Mouse (Mus musculus) activated CD4-positive, CD25-positive, alpha-beta regulatory T cell, adult 4 months (primary cell): Measurements from ENCODE around the gene Col4a1. TPM values are rescaled to one million over a fixed set of nuclear protein-coding genes. Genes with fewer than 3 reads are reported as not detected.

Source experiments
- ATAC-seq: one replicate; pipeline ENCODE4 v1.8.0; 2017
- polyA plus RNA-seq, 2 experiments: library from polyadenylated mRNA; unstranded; fragments of 100-300 nt; shearing (Covaris generic); gene quantifications; one replicate each; pipeline ENCODE4 v1.2.1; 2017

The Col4a1 gene
- polyA plus RNA-seq: not detected

DNA sequence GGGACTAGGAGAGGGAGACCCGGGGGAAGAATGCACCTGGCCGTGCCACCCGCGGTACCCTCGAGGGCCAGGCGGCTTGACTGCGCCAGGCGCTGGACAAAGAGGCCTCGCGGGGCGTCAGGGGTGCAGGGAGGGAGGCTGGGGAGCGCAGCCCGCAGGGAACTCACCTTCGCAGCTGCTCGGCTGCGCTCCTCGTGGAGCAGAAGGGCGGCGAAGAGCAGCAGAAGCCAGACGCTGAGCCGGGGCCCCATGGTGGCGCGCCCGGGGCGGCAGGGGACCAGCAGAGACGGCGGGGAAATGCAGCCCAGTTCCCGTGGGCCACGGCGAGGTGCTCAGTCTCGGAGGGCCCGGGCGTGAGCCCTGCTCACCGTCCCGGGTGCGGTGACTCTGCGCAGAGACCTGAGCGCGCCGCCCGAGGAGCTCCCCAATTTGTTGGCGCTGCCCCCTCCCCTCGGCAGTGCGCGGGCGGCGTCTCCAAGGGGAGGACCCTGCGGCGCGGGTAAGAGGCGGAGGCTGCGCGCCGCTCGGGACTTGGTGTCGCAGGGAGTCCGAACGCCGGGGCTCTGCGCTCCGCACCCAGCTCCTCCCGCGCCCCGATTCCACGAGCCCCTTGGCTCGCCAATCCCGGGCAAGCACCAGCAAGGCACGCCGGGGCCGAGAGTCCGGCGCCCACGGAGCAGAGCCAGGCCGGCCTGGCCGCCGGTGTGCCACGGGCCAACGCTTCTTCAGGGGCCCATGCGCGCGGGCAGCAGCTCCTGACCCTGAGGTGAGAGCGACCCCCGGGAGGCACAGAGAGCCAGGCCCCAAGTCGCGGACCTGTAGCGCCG is at the start of gene Col4a1, which contains the start of gene Col4a2:
Gene Col4a1, minus strand, starts transcription at position 478 of the 827 bp plus-strand sequence.
Gene Col4a2, plus strand, starts transcription at position 457 of the 827 bp plus-strand sequence.
- ATAC-seq: no peak

DNA sequence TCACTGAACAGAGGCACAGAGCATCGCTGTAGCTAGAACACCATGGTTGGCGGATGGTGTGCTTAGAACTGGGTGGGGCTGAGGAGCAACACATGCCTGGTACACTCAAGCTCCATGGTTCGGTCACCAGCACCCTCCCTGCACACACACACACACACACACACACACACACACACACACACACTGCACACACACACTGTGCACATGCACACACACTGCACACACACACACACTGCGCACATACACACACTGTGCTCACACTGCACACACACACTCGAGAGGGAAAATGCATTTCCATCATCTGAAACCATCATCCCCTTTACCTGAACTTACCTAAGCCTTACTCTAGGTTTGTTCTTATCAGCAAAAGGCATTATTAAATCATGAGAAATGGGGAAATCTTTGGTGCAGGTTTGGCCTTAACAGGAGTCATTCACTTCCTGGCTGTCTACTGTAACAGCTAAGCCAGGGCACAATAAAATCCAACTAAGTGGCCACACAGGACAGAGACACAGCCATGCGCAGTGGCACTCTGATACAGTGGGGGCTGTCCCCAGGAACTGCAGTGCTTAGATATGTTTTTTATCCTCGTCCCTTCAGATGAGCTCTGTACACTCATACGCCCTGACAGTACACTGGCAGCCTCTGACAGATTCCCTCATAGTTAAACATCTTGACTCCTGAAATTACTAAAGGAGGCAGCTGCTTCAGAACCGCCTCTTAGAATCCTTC is 49.1 kb upstream of the Col4a1 start:
- no peak for ATAC-seq

DNA sequence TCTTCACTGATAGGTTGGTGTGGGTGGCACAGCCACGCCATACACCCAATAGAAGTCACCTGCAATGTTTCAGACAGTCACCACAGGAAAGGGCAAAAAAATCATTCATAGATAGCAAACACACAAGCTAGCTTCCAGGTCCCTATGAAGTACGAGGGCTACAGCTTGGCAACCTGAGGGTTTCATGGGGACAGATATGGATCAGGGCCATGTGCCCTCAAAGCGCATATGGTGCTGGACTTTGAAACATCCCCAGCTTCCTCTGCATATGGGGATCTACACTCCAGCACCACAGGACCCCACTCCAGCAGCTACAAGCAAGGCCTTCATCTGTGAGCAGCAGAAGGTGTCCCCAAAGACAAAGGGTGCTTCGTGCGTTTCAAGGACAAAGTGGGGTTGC is 47.2 kb upstream of the Col4a1 start:
- no peak for ATAC-seq

DNA sequence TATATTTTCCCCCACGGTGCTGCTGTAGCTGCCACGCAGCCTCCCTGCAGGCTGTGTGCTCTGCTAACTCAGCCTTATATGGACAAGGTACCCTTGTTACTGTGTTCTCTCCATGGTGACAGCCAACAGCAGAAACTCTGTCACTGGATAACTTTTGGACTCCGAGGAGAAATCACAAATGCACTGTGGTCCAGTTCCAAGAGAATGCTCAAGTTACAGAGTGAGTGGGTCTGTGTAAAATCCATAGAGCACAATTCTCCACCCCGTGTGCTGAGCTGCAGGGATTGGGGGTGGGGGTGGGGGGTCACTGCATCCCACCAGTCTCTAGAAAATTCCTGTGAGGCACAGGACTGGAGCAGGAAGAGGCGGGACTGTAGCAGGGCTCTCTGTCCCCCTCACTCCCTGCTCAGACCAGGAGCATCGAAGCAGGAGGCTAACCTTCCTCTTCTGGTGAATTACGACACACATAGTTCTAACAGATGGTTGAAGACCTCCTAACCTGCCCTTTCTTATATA is 45.4 kb upstream of the Col4a1 start:
- ATAC-seq: no peak

DNA sequence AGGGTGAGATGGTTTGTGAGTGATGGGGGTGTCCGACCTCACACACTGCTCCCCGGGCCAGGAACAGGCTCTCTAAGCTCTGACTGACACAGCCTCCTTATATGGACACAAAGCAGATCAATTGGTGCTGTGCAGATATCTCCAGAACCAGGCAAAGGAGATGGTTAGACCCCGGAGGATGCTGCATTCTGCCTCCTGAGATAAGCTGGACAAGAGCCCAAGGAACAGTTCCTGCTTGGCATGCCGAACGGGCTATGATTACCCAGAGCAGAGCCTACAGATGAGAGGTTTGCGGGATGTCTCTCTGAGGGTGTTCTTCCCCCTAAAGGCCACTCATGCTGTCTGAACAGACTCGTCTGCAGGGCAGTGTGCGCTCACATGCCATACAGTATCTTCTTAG is 44.1 kb upstream of the Col4a1 start:
- no peak for ATAC-seq

DNA sequence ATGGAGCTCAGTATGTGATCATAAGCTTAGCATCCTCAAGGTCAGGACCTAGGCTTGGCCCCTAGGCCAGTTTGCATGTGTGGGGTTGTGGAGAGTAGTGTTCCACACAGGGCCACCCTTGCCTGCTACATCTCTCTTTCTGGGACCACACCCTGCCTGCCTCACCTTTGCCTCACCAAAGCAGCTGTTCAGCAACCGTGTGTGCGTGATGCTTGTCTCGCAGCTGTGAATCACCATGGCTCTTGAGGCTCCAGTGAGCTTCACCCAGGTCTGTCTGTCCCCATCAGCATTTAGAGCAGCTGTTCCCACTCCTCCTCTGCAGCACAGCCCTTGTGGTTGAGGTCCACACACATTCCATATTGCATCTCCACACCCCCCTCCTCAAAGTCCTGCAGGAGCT is 43.3 kb upstream of the Col4a1 start:
- no peak for ATAC-seq

DNA sequence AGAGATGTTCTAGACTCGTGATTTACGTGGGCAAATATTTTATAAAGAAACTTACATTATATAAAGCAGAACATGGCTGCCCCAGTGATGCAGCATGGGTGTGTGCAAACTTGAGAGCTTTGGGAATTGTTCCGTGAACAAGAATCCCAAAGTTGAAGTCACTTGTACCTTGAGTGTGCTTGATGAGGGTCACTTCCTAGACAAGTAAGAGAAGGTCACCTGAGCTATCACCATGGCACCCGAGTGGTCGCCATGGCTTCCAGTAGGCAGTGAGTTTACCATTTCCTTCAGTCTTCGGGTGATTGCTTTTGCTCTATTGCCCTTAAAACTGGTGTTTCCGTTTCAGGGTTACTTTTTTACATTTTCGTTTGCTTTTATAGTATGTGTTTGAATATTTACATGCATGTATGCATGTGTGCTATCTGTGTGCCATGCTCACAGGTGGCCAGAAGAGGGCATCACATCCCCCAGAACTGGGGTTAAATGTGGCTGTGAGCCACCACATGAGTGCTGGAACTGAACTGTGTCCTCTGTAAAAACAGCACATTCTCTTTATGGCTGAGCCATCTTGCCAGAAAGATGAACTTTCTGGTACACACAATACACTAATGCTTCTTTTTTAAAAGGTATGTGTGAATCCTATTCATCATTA is 42.3 kb upstream of the Col4a1 start:
- ATAC-seq: no peak

DNA sequence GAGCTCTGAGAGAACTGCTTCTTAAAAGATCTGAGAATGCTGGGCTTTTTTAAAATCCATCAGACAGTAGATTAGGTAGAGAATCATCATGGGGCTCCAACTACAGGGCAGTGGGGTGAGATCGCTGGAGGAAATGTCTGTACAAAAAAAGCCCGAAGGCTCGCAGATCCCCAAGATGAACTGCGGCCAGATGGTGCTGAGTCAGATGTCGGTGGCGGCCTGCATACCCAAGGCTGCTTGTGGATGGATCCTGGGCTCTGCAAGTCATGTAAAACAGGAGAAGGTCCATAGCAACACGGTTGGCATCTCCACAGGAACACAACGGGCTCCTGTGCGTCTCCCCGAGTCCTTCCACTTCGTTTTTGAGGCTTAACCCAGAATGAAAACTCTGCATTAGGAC is 39.9 kb upstream of the Col4a1 start:
- no peak for ATAC-seq

DNA sequence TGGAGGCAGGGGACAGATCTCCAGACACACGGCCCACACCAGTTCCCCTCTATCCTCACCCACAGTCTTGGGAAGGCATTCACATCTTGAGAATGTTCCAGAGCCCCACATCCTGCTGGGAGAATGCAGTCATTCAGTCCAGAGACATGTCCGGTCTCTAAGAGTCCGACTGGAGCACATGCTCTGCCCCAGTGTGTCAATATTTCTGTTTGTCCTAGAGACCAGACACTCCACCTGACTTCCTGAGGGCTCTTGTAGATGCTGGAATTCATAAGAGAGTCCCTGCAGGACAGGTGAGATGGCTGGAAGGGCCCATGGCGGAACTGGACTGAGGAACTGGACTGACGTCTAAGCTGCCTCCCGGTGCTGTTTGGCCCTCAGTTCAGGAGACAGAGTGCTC is 38.7 kb upstream of the Col4a1 start:
- ATAC-seq: no peak

DNA sequence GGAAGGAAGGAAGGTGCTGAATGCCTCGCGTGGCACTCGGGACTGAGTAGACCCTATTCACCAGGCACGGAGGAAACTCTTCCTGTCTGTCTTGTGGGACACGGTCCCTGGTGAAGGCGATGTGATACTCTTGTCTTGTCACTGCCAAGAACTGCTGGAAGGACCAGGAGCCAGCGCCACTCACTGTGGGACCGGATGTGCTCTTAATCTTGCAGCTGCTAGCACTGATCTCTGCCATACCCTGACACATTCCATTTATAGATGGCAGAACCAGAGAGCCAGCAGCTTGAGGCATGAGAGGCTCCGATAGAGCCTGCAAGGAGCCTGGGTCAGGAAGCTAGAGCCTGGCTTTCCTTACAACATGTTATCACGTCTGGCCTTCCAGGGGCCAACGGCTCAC is 36.0 kb upstream of the Col4a1 start:
- no peak for ATAC-seq

DNA sequence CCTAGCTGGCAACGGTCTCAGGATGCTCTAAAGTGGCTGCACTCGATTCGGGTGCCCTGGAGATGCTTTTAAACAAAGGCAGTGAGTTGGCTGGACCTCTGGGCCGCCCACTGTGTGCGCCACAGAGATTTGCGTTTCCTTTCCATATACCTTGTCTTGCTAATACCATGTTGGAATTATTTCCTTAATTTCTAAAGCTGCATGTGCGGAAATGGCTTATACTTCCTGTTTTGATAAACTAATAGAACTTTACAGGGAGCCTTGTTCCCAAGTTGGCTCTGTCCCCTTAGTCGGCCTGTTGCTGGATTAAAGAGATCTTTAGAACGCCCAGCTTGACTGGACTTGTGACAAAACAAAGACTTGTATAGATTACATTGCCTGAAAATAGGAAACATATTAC is 35.1 kb upstream of the Col4a1 start:
- ATAC-seq: no peak

DNA sequence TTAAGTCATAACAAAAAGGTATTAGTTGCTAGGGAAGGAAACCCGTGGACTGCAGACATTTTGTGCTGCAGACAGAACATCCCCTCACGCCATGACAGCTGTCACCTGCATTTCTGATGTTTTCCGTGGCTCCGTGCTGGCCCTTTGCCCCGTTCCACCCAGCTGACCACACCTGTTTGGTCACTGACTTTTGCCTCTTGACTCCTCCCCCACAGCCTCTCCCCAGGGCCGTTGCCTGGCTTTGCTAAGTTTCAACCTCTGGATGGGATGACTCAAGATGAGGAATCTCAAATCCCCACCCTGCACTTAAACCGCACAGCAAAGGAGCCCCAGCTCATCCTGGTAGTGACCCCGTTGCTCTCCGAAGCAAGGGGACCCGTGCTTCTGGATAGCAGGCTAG is 33.6 kb upstream of the Col4a1 start:
- ATAC-seq: no peak

DNA sequence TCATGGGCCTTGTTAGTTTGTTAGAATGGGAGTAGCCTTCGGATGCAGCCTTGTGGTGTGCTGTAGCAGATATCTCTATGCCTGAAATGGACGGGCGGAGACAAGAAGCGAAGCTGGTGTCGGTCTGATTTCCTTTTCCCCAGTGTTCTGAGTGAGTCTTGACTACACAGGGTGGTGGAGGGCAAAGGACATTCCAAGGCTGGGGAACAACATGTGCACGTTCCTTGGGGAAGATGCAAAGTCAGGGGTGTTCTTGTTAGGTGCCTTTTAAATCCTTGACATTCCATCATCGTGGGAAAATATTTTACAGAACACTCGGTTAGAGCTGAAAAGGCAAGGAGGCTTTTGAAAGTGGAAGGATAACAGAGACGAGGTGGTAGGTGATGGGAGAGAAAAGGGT is 31.8 kb upstream of the Col4a1 start:
- no peak for ATAC-seq

DNA sequence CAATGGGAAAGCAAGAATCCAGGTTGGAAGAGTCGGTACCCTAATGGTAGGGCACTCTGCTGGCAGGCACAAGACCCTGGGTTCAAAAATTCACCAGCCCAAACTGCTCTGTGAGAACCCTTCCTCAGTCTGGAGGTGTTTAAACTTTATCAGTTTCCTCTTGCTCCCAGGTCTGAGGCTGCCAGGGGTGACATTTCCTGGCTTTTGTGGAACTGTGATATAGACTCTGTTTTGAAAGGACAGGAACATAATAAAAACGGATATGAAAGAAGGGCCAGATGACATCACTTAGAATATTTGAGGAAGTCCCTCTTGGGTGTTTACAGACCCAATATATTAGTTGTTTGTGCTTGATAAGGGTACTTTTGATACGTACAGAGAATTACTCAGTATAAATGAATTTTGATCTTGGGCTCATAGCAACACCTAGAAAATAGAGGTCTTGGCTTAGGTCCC is 28.5 kb upstream of the Col4a1 start:
- no peak for ATAC-seq

DNA sequence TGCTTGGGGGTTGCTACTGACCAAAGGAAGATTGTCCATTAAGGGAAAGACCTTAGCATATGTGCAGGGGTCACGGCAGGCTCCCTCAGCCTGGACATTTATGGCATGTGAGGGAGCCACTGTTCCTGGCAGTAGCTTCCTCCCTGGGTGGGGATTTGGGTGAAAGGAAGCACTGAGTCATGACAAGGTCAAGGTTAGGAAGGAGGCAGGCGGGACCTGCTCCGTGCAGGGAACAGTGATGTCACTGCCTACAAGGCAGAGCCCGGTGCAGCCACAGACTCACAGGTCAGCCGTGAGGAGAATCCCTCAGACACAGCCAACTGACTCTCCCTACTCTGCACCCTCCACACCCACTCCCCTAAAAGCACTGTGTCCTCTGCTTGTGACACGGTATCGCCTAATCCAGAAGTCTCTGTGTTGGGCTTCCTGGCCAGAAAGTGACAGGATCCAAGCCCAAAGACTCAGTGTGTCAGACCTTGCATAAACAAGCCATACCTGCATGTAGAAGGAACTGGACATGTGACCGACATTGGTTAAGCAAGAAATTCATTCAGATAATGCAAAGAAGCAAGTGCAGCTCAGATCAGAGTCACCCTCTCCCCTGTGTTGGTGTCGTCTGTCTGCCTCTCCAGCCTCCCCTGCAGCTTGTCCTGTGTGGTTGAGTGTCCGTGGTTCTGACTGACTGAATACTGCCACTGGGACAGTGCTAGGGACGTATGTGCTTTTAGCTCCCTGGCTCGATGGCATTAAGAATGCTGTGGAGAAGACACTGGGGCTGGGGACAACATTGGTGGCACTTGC is 27.9 kb upstream of the Col4a1 start:
- ATAC-seq: no peak

DNA sequence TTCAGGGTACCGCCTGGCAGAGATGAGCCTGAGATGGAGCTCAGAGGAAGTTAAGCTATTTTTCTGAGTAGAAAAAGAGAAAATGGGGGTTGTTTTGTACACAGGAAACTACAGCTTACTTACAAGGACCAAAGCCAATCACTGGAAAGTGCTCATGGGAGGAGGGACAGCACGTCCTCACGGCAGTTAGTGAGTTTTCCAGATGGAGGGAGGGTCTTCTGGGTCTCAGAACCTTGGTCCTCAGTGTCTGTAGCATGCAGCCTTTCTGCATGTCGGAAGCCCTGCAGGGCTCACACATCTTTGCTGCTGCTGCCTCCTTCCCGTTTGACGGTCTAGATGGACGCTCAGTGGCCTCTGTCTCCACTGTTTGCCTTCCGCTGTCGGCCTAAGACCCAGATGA is 25.9 kb upstream of the Col4a1 start:
- ATAC-seq: no peak

DNA sequence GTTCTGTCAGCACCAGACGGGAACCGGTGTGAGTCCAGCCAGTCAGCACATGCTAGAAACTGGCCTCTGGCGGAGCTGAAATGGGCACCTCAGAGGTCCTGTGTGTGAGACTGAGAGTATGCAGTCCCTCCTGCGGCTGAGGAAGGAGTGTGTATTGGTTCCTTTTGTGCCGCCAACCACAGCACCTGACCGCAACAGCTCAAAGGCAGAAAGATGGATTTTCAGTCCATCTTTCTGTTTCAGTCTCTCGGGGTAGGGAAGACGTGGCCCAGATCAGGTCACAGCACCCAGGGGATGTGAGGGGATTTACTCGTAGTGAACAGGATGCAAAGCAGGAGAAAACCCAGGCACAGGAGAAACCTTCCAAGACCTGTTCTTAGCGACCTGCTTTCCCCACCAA is 25.0 kb upstream of the Col4a1 start:
- no peak for ATAC-seq

DNA sequence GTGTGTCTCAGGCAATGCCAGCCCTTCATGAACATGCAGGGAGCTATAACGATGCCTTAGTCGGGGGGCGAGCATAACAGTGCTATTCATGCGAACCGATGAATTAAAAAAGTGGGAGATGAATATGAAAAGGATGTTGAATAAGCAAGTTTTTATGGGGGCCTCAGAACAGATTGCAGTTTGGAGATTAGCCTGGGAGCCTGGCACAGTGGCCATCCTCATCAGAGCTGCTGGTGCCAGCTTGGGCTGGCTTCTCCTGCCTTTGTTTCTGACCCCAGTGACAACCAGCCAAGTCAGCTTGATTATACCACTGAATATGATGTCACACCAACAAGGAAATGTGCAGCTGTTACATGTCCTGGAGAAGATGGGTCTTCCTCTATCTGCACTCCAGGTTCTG is 23.7 kb upstream of the Col4a1 start:
- no peak for ATAC-seq

DNA sequence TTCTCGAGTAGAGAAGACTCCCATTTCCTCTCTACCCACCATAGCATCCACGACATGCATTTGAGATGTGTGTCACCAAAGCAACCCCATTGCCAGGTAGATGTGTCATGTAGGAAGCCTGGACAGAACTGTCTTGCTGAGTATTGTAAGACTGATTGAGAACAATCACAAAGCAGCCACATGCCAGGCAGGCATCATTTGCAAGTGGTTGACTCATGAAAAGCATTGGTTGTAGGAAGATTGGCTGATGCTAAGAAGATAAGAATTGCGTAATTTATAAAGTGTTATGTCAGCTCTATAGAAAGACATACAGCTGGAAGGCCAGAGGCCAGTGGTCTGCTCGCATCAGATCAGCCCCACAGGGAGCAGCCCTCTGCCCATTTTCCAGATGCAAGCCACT is 22.6 kb upstream of the Col4a1 start:
- no peak for ATAC-seq

DNA sequence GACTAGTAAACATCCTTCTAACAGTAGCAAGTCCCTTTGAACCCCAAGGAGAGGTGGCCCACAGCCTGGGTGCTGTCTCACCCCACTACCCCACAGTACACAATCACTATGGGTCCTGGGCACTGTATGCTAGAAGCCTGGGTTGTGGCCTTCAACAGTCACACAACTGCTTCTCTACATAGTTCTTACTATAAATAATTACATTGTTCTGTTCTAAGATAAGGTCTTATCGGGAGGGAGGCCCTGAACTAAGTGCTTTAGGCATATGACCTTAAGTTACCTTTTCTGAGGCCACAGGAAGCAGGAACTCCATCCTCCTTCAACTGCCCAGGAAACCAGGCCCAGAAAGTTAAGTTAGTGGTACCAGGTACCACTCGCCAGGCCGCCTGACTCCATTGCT is 21.9 kb upstream of the Col4a1 start:
- ATAC-seq: no peak

DNA sequence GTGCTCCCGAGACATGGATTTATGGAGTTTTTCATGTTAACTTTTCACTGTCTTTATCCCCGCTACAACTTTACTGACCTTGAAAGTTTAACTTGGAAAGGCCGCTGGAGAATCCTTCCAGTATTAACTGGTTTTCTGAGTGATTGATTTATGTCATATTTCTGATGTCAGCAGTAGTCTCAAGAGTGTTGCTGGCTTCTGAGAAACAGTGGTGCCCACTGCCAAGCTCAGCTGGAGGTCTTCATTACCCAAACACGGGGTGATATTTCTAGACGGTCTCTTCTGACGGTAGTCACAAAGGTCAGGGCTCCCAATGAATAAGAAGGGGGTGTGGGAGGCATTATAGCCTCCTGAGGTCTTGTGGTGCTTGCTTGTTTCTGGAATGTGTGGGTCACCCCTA is 21.1 kb upstream of the Col4a1 start:
- ATAC-seq: no peak

DNA sequence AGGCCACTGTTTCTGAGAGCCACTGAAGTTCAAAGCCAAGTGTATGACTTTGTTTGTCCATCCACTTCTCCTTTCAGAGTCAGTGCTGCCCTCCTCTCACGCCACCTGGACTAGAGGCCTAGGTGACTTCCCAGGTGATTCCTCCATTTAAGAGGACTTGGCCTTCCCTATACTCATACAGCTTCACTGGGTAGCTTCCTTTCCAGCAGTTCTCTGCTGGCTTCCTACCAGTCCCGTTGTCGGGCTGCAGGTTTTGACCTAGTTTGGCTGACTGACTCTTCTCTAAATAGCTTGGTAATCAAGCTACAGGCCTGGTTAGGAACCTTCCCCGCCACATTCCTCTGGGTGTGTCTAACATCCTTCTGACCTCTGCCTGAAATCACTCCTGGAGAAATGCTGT is 18.9 kb upstream of the Col4a1 start:
- no peak for ATAC-seq
